Comparison of ENCODE assay signal across 8 mouse cellular contexts in genomic region chr6:47788821-47789220, GRCm38 (mm10). TPM values are rescaled to one million over a fixed set of nuclear protein-coding genes. Genes with fewer than 3 reads are reported as not detected.
DNase-seq lines count a peak whose midpoint lies in the region; ATAC-seq and TF ChIP-seq lines count a peak whose summit lies in the region.

No protein-coding gene starts in this region.

- no peak for TF ChIP-seq CTCF in embryonic fibroblast, embryonic 13.5 days (IDR thresholded peaks at IDR 0.05; ENCODE audit: borderline replicate concordance, insufficient read depth, low read length)

- no peaks in the 10 kb centered on the region for H3K27me3 ChIP-seq in heart, embryonic 10.5 days (ENCODE audit: insufficient read depth, poor library complexity, severe bottlenecking)
- H3K27me3 ChIP-seq in limb, embryonic 15.5 days: no peaks in the 10 kb centered on the region

- no peak for ATAC-seq in limb, embryonic 15.5 days (ENCODE audit: insufficient number of reproducible peaks, low FRiP score, low TSS enrichment, low read depth)

- no peaks in the 10 kb centered on the region for H3K36me3 ChIP-seq in heart, embryonic 10.5 days
- no peaks in the 10 kb centered on the region for H3K36me3 ChIP-seq in limb, embryonic 15.5 days

- peak overlapping the region; percentile 70 for H3K4me3 ChIP-seq in heart, embryonic 10.5 days
- H3K4me3 ChIP-seq in embryonic fibroblast, embryonic 13.5 days (ENCODE audit: insufficient read depth, low read length): peak overlapping the region; percentile 34
- H3K4me3 ChIP-seq in limb, embryonic 15.5 days: peak overlapping the region; percentile 48

- DNase-seq in heart, embryonic 10.5 days (ENCODE audit: low spot score): no peak
- no peak for DNase-seq in heart, adult 8-10 months (ENCODE audit: low spot score)
- peak; percentile 14 for DNase-seq in CD4-positive helper T cell, adult 2 months (ENCODE audit: low read depth, low spot score)
- DNase-seq in Muller cell, postnatal 12 days (ENCODE audit: inconsistent ontology term): no peak
- DNase-seq in ovary, adult 18-20 months (ENCODE audit: low spot score): no peak
- DNase-seq in layer of hippocampus, adult 18-20 months (ENCODE audit: low spot score in 2 of 2): no peak

- peak overlapping the region; percentile 53 for H3K4me2 ChIP-seq in limb, embryonic 15.5 days

- peaks cover 8% of the 10 kb centered on the region for H3K4me1 ChIP-seq in heart, embryonic 10.5 days
- peaks cover 4% of the 10 kb centered on the region for H3K4me1 ChIP-seq in embryonic fibroblast, embryonic 13.5 days (ENCODE audit: control insufficient read depth, insufficient read depth, low read length)
- no peaks in the 10 kb centered on the region for H3K4me1 ChIP-seq in limb, embryonic 15.5 days

- H3K9ac ChIP-seq in limb, embryonic 15.5 days: peak overlapping the region; percentile 43; the same call in 1 of the 2 replicates

- 0 out of 2 replicates have a peak, but pooled peaks have one; percentile 31 for TF ChIP-seq POLR2A in embryonic fibroblast, embryonic 13.5 days (IDR thresholded peaks at IDR 0.05; ENCODE audit: low read depth, low read length)

- no peaks in the 10 kb centered on the region for H3K9me3 ChIP-seq in heart, embryonic 10.5 days
- no peaks in the 10 kb centered on the region for H3K9me3 ChIP-seq in limb, embryonic 15.5 days

- peak overlapping the region; percentile 94 for H3K27ac ChIP-seq in heart, embryonic 10.5 days
- peak overlapping the region; percentile 89 for H3K27ac ChIP-seq in embryonic fibroblast, embryonic 13.5 days (ENCODE audit: insufficient read depth, low read length)
- H3K27ac ChIP-seq in limb, embryonic 15.5 days: peak overlapping the region; percentile 93

- WGBS in heart, embryonic 10.5 days: 50% methylated on average over 3 of the region's 3 CpGs
- WGBS in limb, embryonic 15.5 days: 25% methylated on average over 3 of the region's 3 CpGs

RNA-seq across cellular contexts. Expression of gene Pdia4, which starts 24.4 kb away (rescaled TPM):
- 232 and 268 TPM in 2 replicates for polyA plus RNA-seq in heart, embryonic 10.5 days (2016; fragmentation: Nextera tagmentation; extraction: Ambion mirVana)
- total RNA-seq in heart, adult 8-10 months (2022): 10 to 100 TPM; 35.8 to 45.8 (median 38.8) TPM
- polyA plus RNA-seq in embryonic fibroblast, embryonic 13.5 days (2011; ENCODE audit: insufficient read length, low read depth, missing spikeins): 324 and 337 TPM in 2 replicates
- 277 and 292 TPM in 2 replicates for polyA plus RNA-seq in limb, embryonic 15.5 days (2015; fragmentation: Nextera tagmentation; extraction: Ambion mirVana)
- 10 to 100 TPM; 73.1 to 74.2 TPM for total RNA-seq in layer of hippocampus, adult 18-20 months (2021)

RNA-seq across cellular contexts. Expression of gene Zfp786, which starts 41.8 kb away (rescaled TPM):
- 1.2 and 3.5 TPM in 2 replicates for polyA plus RNA-seq in heart, embryonic 10.5 days (2016; fragmentation: Nextera tagmentation; extraction: Ambion mirVana)
- total RNA-seq in heart, adult 8-10 months (2022): 1 to 10 TPM in 3 of 4 experiments, under 1 TPM in 1; 0.97 to 1.3 (median 1.1) TPM
- 0.60 and 0.72 TPM in 2 replicates for polyA plus RNA-seq in embryonic fibroblast, embryonic 13.5 days (2011; ENCODE audit: insufficient read length, low read depth, missing spikeins)
- polyA plus RNA-seq in limb, embryonic 15.5 days (2015; fragmentation: Nextera tagmentation; extraction: Ambion mirVana): 2.5 and 3.6 TPM in 2 replicates
- total RNA-seq in layer of hippocampus, adult 18-20 months (2021): 1 to 10 TPM; 4.9 to 5.0 TPM

RNA-seq across cellular contexts. Expression of gene Zfp398, which starts 46.6 kb away (rescaled TPM):
- 4.7 and 5.4 TPM in 2 replicates for polyA plus RNA-seq in heart, embryonic 10.5 days (2016; fragmentation: Nextera tagmentation; extraction: Ambion mirVana)
- 1 to 10 TPM; 5.9 to 8.4 (median 6.9) TPM for total RNA-seq in heart, adult 8-10 months (2022)
- polyA plus RNA-seq in embryonic fibroblast, embryonic 13.5 days (2011; ENCODE audit: insufficient read length, low read depth, missing spikeins): 6.4 and 8.1 TPM in 2 replicates
- 11.0 and 12.0 TPM in 2 replicates for polyA plus RNA-seq in limb, embryonic 15.5 days (2015; fragmentation: Nextera tagmentation; extraction: Ambion mirVana)
- 10 to 100 TPM; 20.1 to 23.8 TPM for total RNA-seq in layer of hippocampus, adult 18-20 months (2021)
